Mouse (Mus musculus): ENCODE data around the gene Taok3.

Taok3 gene

DNA sequence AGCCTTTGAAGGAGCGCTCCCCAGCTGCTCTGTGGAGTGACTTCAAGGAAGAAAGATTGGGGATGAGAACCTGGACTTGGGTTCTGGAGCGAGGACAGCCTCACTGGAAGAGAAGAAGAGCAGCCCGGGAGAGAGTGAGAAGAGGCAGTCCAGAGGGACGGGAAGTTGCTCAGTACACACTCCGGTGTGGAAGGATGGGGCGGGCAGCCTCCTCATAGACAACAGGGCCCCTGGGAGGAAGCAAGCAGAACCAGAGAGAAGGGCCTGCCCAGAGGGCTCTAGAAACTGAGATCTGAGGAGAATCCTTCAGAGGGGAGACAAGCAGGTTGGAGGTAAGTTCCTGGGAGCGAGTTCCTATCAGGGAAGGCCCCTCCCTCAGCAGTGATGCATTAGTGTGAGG is 20.4 kb downstream of the Taok3 start:
- no peak for DNase-seq (ENCODE audit: low read depth, low spot score)

DNA sequence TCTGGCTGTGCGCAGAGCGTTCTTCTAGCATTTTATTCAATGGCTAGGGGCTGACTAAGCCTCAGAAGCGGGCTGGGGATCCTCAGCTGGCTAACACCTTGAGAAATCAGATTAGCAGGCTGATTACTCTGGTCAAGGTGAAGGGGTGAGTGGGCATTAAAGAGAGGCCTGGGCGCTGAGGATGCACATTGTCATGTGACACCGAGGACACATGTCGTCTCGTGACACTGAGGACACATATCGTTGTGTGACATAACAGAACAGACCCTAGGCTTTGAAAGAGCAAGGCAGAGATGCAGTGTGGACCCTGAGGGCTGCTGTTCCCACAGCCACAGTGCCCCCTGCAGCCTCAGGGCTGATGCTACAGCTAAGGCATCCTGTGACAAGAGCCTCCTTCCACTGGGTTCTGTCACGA is 23.8 kb downstream of the Taok3 start:
- DNase-seq (ENCODE audit: low read depth, low spot score) = no peak

DNA sequence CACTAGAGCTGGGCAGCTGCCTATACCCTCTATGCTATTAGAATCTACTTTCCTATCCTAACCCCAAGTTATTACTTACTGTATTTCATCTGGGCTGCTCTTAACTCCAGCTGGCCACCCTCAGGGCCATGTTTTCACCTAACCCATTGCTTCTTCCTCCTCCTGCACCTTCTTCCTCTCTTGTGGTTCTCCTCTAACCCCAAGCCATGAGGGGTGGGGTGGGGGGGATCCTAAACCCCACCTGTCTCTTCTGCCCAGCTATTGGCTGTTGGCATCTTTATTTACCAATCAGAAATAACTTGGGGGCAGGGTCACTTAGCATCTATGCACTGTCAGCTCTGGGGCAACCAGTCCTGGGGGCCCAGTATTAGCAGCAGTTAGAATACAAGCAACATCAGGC is 26.2 kb downstream of the Taok3 start:
- DNase-seq (ENCODE audit: low read depth, low spot score) = no peak

DNA sequence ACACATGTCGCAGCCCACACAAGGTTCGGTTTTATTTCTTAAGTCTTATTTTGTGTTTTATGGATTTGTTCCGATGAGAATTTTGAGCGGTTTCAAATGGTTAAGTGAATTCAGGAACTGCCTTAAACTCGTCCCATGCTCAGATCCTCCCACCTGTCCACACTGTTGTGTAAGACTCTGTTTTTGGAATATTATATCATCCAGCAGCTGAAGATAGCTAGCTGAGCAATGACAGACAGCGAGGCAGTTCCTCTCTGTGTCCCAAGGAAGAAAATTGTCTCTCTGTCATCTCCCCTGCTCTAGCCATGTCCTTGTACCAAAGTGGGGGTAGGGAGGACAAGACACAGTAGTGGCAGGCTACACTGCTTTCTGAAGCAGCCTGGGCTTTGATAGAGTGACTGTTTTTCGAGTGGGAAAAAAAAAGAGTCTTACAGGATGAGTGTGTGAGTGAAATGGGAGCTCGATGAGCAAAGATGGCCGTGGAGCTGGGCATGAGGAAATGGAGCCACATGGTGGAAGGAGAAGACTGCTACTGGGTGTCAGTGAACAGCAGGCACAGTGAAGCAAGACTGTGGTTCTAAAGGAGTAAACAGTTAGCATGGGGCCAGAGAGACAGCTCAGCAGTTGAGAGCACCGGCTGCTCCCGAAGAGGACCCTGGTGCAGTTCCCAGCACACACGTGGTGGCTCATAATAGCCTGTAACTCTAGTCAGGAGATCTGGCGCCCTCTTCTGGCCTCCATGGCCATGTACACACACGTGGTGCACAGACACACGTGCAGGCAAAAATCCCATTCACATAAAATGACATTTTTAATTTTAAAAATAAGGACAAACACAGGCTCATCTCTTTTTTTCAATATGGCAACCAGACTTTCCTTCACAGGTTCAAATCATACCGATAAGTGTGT is 27.5 kb downstream of the Taok3 start:
- DNase-seq (ENCODE audit: low read depth, low spot score) = peak; percentile 55

DNA sequence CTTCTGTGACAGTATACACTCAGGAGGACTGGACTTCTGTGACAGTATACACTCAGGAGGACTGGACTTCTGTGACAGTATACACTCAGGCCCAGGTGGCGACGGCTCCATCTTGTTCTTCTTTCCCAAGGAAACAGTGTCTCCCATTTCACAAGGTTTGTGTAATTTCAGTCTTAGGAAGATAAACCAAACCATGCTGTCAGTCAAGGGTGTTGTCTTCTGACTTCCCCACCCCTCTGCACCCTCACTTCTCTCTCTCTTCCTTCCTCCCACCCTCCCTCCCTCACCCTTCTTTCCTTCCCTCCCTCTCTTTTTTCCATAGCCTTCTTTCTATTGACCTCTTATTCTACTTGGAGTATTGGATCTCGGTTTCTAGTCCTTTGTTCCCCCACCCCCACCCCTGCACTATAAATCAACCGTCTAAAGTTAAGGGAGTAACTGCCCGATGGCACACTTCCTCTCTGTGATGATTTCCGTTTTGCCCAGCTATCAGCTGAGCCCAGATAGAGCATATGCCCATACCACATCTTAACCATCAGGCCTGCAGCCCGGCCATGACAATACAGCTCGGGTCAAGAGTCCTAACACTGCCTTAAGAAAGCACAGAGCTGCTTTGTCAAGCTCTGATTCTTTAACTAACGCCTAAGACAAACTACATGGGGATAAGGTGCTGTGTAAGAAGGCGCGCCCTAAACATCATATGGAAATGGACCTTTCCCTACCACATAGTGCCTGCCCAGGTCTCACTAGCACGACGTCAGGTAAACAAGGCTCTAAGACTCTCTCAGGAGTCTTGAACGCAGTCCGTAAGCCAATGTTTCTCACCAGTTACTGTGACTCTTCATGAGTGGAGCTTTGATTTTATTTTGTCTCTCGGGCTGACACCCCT is 29.4 kb downstream of the Taok3 start:
- no peak for DNase-seq (ENCODE audit: low read depth, low spot score)

DNA sequence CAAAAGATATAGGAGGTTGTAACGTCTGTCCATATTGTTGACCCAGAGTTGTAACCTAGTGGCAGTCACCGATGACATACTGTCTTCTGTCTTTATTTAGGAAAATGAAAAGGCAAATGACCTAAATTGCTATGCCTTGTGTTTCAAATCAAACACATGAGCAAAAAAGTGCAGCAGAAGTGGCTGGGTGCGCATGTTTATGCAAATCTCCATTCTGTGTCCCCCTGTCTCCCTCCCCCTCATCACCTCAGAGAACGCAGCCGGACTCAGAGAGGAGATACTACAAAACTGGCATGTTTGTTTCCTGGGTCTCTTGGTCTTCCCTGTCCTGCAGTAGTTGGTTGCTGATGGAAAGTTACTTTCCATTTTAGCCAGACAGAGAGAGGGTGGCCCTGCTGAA is 30.1 kb downstream of the Taok3 start:
- DNase-seq (ENCODE audit: low read depth, low spot score) = no peak

DNA sequence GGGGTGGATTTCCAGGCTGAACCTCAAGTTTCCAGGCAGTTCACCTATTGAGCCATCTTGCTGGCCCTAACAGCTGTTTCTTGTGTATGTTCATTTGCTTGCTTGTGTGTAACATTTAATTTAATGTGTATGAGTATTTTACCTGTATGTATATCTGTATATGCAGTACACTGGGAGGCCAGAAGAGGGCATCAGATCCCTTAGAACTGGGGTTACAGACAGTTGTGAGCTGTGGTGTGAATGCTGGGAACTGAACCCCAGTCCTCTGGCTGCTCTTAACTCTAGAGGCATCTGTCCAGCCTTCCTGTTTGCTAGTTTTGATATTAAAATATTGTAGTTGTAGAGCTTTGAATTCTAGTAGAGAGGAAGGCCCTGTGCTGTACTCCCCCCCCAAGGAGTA is 33.0 kb downstream of the Taok3 start:
- DNase-seq (ENCODE audit: low read depth, low spot score) = no peak

DNA sequence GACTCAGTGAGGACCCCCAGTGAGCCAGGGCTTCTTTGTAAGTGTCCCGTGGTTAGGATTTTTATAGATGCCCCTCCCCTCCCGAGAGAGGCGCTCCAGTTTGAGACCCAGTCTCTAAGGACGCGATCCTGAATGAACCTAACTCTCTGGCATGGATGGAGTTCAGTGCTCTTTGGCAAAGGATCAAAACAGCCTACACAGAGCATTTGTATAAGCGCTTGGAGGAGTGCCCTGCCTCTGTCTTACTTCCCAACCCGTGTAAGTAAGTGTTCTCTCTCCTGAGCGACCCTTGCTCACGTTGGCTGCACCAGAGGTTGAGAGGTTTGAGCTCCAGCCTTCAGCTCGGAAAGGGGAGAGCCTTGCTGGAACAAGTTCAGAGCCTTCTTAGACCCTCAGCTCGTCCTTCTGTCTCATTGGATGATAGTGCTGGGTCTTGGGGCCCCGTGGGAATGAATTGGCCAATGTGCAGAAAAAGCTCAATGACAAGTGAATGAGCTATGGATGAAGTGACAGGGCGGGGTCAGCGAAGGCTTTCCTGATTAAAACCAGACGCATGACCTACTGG is 33.7 kb downstream of the Taok3 start:
- DNase-seq (ENCODE audit: low read depth, low spot score) = peak; percentile 66

DNA sequence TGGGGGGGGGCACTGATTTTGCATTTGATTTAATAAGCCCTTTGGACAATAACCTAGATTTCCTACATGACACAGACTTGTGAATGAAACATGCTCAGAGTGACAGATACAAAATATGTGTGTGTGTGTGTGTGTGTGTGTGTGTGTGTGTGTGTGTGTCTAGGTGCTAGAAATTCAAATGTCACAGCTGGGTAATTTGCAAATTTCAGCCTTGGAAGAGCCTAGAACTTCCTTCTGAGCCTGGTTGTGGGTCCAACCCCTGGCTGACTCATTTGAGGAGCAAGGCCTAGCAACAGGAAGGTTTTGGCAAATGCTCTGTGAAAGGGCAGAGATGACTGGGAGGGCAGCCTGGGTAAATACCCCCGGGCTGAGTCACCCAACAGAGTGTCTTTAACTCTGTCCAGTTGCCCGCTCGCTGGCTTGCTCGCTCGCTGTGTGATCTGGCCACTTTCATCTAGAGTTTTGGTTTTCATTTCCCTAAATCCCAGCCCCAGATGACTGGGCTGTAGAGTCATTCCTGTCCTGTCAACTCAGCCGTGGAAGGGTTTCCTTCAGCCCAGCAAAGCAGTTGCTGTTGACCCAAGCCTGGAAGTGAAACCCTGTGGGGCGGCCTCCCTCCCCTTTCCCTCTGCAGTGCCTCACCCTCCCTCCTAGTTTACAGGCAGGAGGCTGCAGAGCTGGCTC is 38.5 kb downstream of the Taok3 start:
- DNase-seq (ENCODE audit: low read depth, low spot score) = peak; percentile 69

DNA sequence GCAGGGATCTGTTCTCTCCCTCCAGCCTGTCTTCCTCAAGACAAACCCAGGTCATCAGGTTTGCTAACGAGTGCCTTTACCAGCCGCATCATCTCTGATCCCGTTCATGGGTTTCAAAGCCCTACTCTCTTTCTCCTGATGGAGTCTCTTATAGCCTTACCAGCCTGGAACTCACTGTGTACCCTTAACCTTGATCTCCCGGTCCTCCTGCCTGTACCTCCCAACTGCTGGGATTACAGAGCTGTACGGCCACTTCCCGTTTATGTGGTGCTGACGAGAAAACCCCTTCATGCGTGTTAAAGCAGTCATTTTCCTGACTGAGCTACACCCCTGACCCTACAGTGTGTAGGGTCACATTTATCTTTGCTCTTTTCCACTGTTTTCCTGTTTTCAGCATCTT is 39.4 kb downstream of the Taok3 start:
- no peak for DNase-seq (ENCODE audit: low read depth, low spot score)

DNA sequence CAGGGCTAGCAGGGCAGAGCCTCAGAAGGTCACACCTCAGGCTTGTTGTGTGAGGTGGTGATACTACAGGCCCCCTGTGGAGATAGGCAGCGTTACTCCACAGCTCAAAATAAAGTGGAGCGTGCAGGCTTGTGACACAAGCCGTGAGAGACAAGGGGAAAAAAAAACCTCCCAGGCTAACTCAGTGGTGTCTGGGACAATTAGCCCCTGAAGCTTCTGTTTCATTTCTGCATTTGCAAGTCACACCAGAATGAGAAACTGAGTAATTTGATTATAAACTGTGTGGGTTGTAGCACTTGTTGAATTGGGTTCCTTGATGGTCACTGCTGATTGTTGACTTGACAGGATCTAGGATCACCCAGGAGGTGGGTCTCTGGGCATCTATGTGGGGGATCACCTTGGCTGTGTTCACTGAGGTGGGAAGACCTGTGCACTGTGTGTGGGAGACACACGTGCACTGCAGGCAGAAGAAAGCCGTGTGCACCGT is 39.9 kb downstream of the Taok3 start:
- no peak for DNase-seq (ENCODE audit: low read depth, low spot score)

DNA sequence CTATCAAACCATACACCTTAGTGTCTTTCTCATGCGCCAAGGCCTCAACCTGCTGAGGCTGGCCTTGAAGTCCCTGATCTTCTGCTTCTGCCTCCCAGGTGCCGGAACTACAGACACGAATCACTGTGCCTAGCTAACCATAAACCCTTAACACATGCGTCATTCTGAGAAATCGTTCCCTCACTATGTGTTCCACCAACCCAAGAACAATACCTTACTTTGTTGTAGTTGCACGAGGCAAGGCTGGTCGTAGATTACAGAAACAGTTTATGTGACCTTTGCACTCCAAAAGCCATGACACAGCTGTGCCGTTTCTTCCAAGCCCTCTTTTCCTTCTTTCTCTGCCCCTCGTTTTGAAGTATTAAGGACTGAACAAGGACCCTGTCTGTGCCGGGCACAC is 40.6 kb downstream of the Taok3 start:
- DNase-seq (ENCODE audit: low read depth, low spot score) = no peak

DNA sequence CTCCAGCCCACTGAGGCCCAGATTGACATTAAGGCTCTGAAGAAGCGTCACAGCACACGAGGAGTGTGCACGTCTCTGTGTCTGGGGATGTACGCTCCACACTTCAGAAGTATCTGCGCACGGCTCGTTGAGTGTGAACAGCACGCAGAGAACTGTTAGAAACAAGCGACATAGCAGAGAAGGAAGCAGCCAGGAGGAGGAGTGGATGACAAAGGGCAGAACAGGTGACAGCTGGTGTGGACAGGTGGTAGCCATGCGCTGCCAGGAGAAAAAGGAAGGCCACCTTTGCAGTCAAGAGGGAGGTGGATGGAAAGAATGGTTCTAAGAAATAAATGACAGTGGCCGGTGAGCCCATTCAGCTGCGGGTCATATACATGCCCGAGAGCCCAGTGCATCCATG is 43.9 kb downstream of the Taok3 start:
- no peak for DNase-seq (ENCODE audit: low read depth, low spot score)

DNA sequence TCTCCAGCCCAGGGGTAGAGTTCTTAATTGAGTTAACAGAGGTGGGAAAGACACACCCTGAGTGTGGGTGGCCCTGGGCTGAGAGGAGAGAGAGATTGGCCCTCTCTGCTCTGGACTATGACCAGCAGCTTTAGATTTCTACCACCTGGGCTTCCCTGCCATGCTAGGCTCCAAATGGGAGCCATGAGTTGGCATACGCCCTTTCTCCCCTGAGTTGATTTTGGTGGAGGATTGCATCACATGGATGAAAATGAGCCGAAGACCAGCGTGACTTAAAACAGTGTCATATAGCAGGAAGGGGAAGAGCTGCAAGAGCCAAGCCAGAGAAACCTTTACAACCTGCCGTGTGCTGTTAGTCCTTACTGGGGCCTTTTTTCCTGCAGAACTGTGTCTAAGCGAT is 44.6 kb downstream of the Taok3 start:
- no peak for DNase-seq (ENCODE audit: low read depth, low spot score)

DNA sequence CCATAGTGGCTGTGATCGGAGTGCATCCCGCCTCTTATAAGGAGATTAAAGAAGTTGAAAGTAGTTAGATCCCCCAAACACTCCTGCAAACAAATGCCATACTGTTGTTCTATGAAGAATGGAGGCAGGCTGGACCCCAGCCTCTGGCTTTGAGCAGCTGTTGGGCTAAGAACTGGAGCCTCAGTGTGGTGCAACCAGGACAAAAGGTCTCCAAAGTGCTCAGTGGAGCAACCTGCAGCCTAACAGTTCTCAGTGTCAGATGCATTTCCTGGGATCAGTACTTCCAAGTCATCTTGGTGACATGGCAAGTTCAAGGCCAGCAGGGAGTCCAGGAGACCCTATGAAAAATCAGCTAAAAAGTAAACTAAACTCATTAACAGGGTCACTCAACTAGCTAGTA is 45.0 kb downstream of the Taok3 start:
- DNase-seq (ENCODE audit: low read depth, low spot score) = no peak

DNA sequence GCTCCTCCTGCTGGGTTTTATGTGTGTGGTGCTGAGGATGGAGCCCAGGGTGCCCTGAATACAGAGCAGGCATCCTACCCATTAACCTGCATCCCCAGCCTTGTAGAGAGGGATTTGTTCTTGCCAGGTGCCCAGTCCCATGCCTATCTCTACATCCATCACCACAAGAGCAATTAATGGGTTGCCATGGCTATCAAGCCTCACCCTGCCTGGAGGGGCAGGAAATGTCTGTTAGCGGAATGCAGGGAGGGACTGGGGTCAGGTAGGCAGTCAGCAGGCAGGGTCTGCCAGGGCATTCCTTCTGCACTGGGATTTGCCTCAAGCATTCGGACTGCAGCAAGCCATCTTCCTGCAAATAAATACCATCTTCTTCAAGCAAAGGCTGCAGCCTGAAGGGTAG is 46.0 kb downstream of the Taok3 start:
- DNase-seq (ENCODE audit: low read depth, low spot score) = no peak

DNA sequence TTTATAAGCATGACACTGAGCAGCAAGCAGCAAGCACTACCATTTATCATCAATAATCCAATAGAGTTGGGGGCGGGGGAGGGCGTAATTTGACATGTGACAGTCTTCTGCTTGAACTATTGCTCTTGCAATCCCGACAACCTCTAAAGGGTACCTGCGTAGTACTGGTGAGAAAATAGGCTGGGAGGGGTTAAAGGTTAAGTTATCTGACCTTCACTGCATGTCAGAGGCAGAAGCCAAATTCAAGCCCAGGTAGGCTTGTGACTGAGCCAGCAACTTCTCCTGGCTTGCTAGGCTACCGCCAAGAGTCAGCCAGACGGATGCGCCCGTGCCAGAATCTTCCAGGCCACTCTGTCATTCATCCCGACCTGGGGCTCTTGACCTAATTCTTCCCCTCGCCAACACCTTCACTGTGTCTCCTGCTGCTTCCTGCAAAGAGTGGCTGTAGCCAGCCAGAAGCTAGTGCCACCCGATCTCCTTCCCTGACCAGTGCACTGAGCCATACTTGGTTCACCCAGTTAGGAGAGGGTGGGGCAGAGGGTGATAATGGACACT is 47.0 kb downstream of the Taok3 start:
- DNase-seq (ENCODE audit: low read depth, low spot score) = peak; percentile 71

DNA sequence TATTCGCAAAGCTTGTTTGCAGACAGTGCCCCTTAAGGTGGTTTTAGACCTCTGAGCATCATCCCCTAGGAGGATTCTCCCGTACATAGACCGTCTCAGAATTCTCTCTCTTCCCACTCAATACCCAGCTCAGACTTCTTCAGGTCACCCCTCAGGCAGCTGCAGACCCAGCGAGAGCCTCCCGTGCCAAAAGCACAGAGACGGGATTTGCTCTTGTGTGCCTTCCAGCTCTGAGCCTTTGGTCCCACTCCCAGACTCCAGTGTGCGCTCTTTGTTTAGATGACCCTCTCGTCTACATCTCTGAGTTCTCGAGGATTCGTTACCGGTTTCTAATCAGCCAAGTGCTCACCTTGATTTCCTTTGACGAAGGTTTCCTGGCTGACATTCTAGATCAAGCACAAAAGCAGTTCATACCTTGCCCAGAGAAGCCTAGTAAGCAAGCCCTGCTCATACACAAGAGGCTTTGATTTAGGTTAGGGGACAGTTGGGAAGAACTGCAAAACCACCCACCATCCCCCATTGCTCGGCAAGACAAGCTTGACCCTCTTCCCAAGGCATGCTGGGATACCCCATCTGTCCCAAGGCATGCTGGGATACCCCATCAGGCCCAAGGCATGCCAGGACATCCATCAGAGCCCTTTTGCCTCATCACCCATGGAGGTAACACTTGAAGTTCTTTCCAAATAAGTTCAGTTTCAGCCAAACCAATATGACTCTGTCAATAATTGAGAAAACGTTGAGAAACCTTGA is 48.6 kb downstream of the Taok3 start:
- DNase-seq (ENCODE audit: low read depth, low spot score) = no peak

DNA sequence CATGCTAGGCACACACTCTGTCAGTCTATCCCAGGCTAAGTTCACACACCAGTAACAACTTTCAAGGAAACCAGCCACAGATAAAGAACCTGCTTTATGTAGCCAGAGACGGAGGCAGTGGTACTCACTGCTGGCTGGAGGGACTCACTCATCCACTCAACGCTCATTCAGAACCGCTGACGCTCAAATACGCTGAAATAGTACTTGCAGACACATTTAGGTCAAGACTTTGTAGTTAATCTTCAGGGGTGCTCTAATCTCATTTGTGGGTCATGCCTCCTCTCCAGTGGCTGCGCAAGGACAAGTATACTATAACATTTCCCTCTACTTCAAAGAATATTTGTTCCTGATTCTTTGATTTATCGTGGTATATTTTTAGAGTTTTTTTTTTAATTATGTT is 54.1 kb downstream of the Taok3 start:
- DNase-seq (ENCODE audit: low read depth, low spot score) = no peak

DNA sequence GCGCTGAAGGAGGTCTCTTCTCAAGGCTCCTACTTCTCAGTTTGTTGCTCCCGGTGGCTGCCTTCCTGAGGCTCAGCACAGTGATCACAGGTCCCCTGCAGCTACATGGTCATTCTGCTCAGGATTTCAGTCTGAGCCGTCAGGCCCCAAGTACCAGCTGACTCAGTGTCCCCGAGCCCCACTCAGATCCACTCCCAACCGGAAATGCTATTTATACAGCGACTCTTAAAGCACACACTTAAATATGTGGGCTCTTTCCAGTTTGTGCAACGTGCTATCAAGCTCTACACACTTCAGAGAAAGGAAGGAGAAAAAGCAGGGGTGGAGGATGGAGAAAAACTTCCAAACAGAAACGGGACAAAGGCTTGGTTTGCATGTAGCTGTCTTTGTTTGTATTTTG is 56.0 kb downstream of the Taok3 start:
- no peak for DNase-seq (ENCODE audit: low read depth, low spot score)

DNA sequence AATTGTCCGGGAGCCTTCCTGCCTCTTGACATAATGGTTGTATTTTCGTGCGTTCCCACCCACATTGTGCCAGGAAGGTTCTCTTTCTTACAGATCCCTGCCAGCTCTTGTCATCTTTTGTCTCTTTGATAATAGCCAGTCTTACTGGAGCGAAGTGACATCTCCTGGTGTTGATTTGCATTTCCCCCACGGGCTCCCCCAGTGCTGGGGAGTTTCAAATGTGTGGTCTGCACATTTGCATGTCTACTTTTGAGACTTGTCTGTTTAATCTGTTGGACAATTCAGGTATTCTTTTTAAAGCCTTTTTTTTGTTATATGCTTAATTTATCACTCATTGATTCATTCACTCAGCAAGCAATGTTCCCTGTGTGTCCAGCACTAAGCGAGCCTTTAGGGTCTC is 58.1 kb downstream of the Taok3 start:
- DNase-seq (ENCODE audit: low read depth, low spot score) = no peak
